Mouse (Mus musculus): Measurements from ENCODE around the gene Rem1.
"Not testable (repeated sequence)": the region's sequence is repeated elsewhere in the genome, so short reads cannot be mapped to it uniquely, and the experiment has no call there.

Rem1 gene

GRCm38 (mm10) chr2:152628066-152628465 lies 1.3 kb downstream of the Rem1 start:
- no peak for DNase-seq (ENCODE audit: extremely low spot score, low read depth, low spot score)

- no peak for DNase-seq (ENCODE audit: extremely low spot score, low read depth, low spot score)
Measured at GRCm38 (mm10) chr2:152629239-152629638, 2.5 kb downstream of the Rem1 start.

GRCm38 (mm10) chr2:152629904-152630303 lies 3.2 kb downstream of the Rem1 start:
- DNase-seq (ENCODE audit: extremely low spot score, low read depth, low spot score), result no peak

GRCm38 (mm10) chr2:152633334-152633733 lies 6.6 kb downstream of the Rem1 start:
- DNase-seq (ENCODE audit: extremely low spot score, low read depth, low spot score), result no peak

- no peak for DNase-seq (ENCODE audit: extremely low spot score, low read depth, low spot score)
Measured at GRCm38 (mm10) chr2:152634311-152634710, 7.6 kb downstream of the Rem1 start.

- DNase-seq (ENCODE audit: extremely low spot score, low read depth, low spot score), result no peak
Measured at GRCm38 (mm10) chr2:152636246-152637005, 9.7 kb downstream of the Rem1 start.

GRCm38 (mm10) chr2:152637006-152637322 lies 10.2 kb downstream of the Rem1 start:
- no peak for DNase-seq (ENCODE audit: extremely low spot score, low read depth, low spot score)

GRCm38 (mm10) chr2:152637381-152637780 lies 10.6 kb downstream of the Rem1 start:
- no peak for DNase-seq (ENCODE audit: extremely low spot score, low read depth, low spot score)

GRCm38 (mm10) chr2:152638865-152639264 lies 12.1 kb downstream of the Rem1 start:
- DNase-seq (ENCODE audit: extremely low spot score, low read depth, low spot score), result no peak

GRCm38 (mm10) chr2:152639406-152640113 lies 12.8 kb downstream of the Rem1 start:
- no peak for DNase-seq (ENCODE audit: extremely low spot score, low read depth, low spot score)

GRCm38 (mm10) chr2:152652901-152653620 lies 26.3 kb downstream of the Rem1 start:
- no peak for DNase-seq (ENCODE audit: extremely low spot score, low read depth, low spot score)

- DNase-seq (ENCODE audit: extremely low spot score, low read depth, low spot score), result no peak
Measured at GRCm38 (mm10) chr2:152653874-152654715, 27.3 kb downstream of the Rem1 start.

- no peak for DNase-seq (ENCODE audit: extremely low spot score, low read depth, low spot score)
Measured at GRCm38 (mm10) chr2:152657398-152657797, 30.6 kb downstream of the Rem1 start.

- DNase-seq (ENCODE audit: extremely low spot score, low read depth, low spot score), result no peak
Measured at GRCm38 (mm10) chr2:152661163-152661562, 34.4 kb downstream of the Rem1 start.

- DNase-seq (ENCODE audit: extremely low spot score, low read depth, low spot score), result not testable (repeated sequence)
Measured at GRCm38 (mm10) chr2:152666191-152666590, 39.4 kb downstream of the Rem1 start.

- DNase-seq (ENCODE audit: extremely low spot score, low read depth, low spot score), result peak; percentile 91
Measured at GRCm38 (mm10) chr2:152669256-152669638, 42.5 kb downstream of the Rem1 start, which contains the start of gene H13. TSS of gene H13 (plus strand) at chr2:152669461.

- no peak for DNase-seq (ENCODE audit: extremely low spot score, low read depth, low spot score)
Measured at GRCm38 (mm10) chr2:152669639-152670484, 43.1 kb downstream of the Rem1 start.

- DNase-seq (ENCODE audit: extremely low spot score, low read depth, low spot score), result no peak
Measured at GRCm38 (mm10) chr2:152670983-152671641, 44.4 kb downstream of the Rem1 start.

GRCm38 (mm10) chr2:152671642-152671999 lies 44.9 kb downstream of the Rem1 start:
- DNase-seq (ENCODE audit: extremely low spot score, low read depth, low spot score), result no peak

- no peak for DNase-seq (ENCODE audit: extremely low spot score, low read depth, low spot score)
Measured at GRCm38 (mm10) chr2:152672166-152672565, 45.4 kb downstream of the Rem1 start.

All from hindlimb bud, embryonic 11.5 days (tissue).